ENCODE assay signal across 20 mouse cellular contexts in genomic region chr9:91140651-91141050, GRCm38 (mm10).
DNase-seq lines count a peak whose midpoint lies in the region; ATAC-seq and TF ChIP-seq lines count a peak whose summit lies in the region.
"Had no signal": no experiment of that assay in that cellular context is flagged by ENCODE, and none has a peak within 500 bp of the region (broad histone marks: within the 10 kb centered on the region; RNA-seq: fewer than 3 reads in every experiment).

No protein-coding gene starts in this region.

- no peak for TF ChIP-seq CTCF in hindbrain, postnatal 0 days (IDR thresholded peaks at IDR 0.05; ENCODE audit: low read depth)
- TF ChIP-seq CTCF in gastrocnemius, adult 2 months (IDR thresholded peaks at IDR 0.05), result no peak

- H3K27me3 ChIP-seq in hindbrain, postnatal 0 days (ENCODE audit: insufficient read depth, low read length), result no peaks in the 10 kb centered on the region
- no peaks in the 10 kb centered on the region for H3K27me3 ChIP-seq in hindbrain, embryonic 13.5 days
- H3K27me3 ChIP-seq: embryonic facial prominence, embryonic 12.5 days; hindbrain, embryonic 15.5 days; intestine, embryonic 15.5 days; limb, embryonic 13.5 days; liver, embryonic 13.5 days; lung, embryonic 15.5 days had no signal

- H3K4me2 ChIP-seq in hindbrain, postnatal 0 days (ENCODE audit: low read depth, low read length), result no peak overlapping the region
- H3K4me2 ChIP-seq in hindbrain, embryonic 13.5 days, result no peak overlapping the region
- H3K4me2 ChIP-seq: embryonic facial prominence, embryonic 12.5 days; hindbrain, embryonic 15.5 days; intestine, embryonic 15.5 days; limb, embryonic 13.5 days; liver, embryonic 13.5 days; lung, embryonic 15.5 days had no signal

- H3K4me1 ChIP-seq in hindbrain, postnatal 0 days (ENCODE audit: insufficient read depth, low read length), result no peaks in the 10 kb centered on the region
- no peaks in the 10 kb centered on the region for H3K4me1 ChIP-seq in hindbrain, embryonic 13.5 days (replicated peaks)
- H3K4me1 ChIP-seq: embryonic facial prominence, embryonic 12.5 days; hindbrain, embryonic 15.5 days; intestine, embryonic 15.5 days; limb, embryonic 13.5 days; liver, embryonic 13.5 days; lung, embryonic 15.5 days had no signal

- WGBS in hindbrain, postnatal 0 days, result 22% methylated on average over 1 of the region's 1 CpGs
- 28% methylated on average over 1 of the region's 1 CpGs for WGBS in hindbrain, embryonic 13.5 days

- peak; percentile 62 for DNase-seq in hindbrain, postnatal 0 days (ENCODE audit: low spot score)
- DNase-seq in Muller cell, postnatal 12 days (ENCODE audit: inconsistent ontology term), result peak; percentile 70
- peak; percentile 69 to 71 for DNase-seq in cerebellum, adult 18-20 months
- DNase-seq in cerebellum, postnatal 14 days, result peak; percentile 59 to 87
- DNase-seq in gastrocnemius, adult 2 months, result no peak
- DNase-seq in c-Kit-positive CD71-positive TER-119-positive erythroid progenitor cells, embryonic 14.5 days (ENCODE audit: low spot score), result no peak
- DNase-seq: adrenal gland, postnatal 36 days; heart, postnatal 4 days; kidney, postnatal 25 days; liver, embryonic 13.5 days; lung, postnatal 4 days; thymus, adult 18-20 months; thymus, postnatal 36 days had no signal

- H3K4me3 ChIP-seq in hindbrain, postnatal 0 days (ENCODE audit: low read length), result no peak overlapping the region
- H3K4me3 ChIP-seq in hindbrain, embryonic 13.5 days, result no peak overlapping the region
- H3K4me3 ChIP-seq in gastrocnemius, adult 2 months, result no peak overlapping the region
- H3K4me3 ChIP-seq: embryonic facial prominence, embryonic 12.5 days; hindbrain, embryonic 15.5 days; intestine, embryonic 15.5 days; layer of hippocampus, adult 2 months; limb, embryonic 13.5 days; liver, embryonic 13.5 days; lung, embryonic 15.5 days had no signal

- no peak overlapping the region for H3K9ac ChIP-seq in hindbrain, postnatal 0 days (replicated peaks; ENCODE audit: low read length)
- H3K9ac ChIP-seq in hindbrain, embryonic 13.5 days, result no peak overlapping the region
- H3K9ac ChIP-seq: embryonic facial prominence, embryonic 12.5 days; hindbrain, embryonic 15.5 days; intestine, embryonic 15.5 days; limb, embryonic 13.5 days; liver, embryonic 13.5 days; lung, embryonic 15.5 days had no signal

- intact Hi-C loops in gastrocnemius, adult 2 months (cut with DNase I), result no loop called here

- ATAC-seq in hindbrain, postnatal 0 days, result no peak
- ATAC-seq in hindbrain, embryonic 13.5 days (ENCODE audit: low FRiP score), result no peak
- ATAC-seq: intestine, embryonic 15.5 days had no signal

- H3K36me3 ChIP-seq in hindbrain, postnatal 0 days (ENCODE audit: insufficient read depth, low read length), result no peaks in the 10 kb centered on the region
- H3K36me3 ChIP-seq in hindbrain, embryonic 13.5 days, result no peaks in the 10 kb centered on the region
- H3K36me3 ChIP-seq: embryonic facial prominence, embryonic 12.5 days; hindbrain, embryonic 15.5 days; intestine, embryonic 15.5 days; limb, embryonic 13.5 days; liver, embryonic 13.5 days; lung, embryonic 15.5 days had no signal

- H3K9me3 ChIP-seq in hindbrain, postnatal 0 days (ENCODE audit: low read length), result no peaks in the 10 kb centered on the region
- no peaks in the 10 kb centered on the region for H3K9me3 ChIP-seq in hindbrain, embryonic 13.5 days
- H3K9me3 ChIP-seq: embryonic facial prominence, embryonic 12.5 days; hindbrain, embryonic 15.5 days; intestine, embryonic 15.5 days; limb, embryonic 13.5 days; liver, embryonic 13.5 days; lung, embryonic 15.5 days had no signal

- no peak overlapping the region for H3K27ac ChIP-seq in hindbrain, postnatal 0 days
- no peak overlapping the region for H3K27ac ChIP-seq in hindbrain, embryonic 13.5 days
- H3K27ac ChIP-seq in gastrocnemius, adult 2 months, result no peak overlapping the region
- H3K27ac ChIP-seq: embryonic facial prominence, embryonic 12.5 days; hindbrain, embryonic 15.5 days; intestine, embryonic 15.5 days; layer of hippocampus, adult 2 months; limb, embryonic 13.5 days; liver, embryonic 13.5 days; lung, embryonic 15.5 days had no signal

Comparison
In these comparisons a context has a peak if more than half of its experiments do, and no peak if none do; other contexts are left out.
1. DNase-seq: peak in hindbrain, postnatal 0 days (single experiment), Muller cell, postnatal 12 days (single experiment), cerebellum, adult 18-20 months (2 of 2) and cerebellum, postnatal 14 days (2 of 2); none in gastrocnemius, adult 2 months (single experiment) and c-Kit-positive CD71-positive TER-119-positive erythroid progenitor cells, embryonic 14.5 days (single experiment).